Mouse (Mus musculus): ENCODE results near the gene Hlx. TPM values are rescaled to one million over a fixed set of nuclear protein-coding genes. Genes with fewer than 3 reads are reported as not detected.

Hlx gene
- polyA plus RNA-seq, 1 experiment from 2014 or later: 2.2 TPM

- Histone ChIP-seq H3K36me3 (ENCODE audit: control insufficient read depth, insufficient read depth, low read length) (no peaks in the 10 kb centered on the region), H3K4me2 (no peak overlapping the region), H3K4me3 (ENCODE audit: low read depth, low read length) (no peak overlapping the region), H3K9ac (ENCODE audit: low read length) (no peak overlapping the region), H3K9me3 (ENCODE audit: control insufficient read depth, low read length) (no peaks in the 10 kb centered on the region), H3K27ac (ENCODE audit: low read depth, low read length) (no peak overlapping the region), H3K4me1 (ENCODE audit: control insufficient read depth, insufficient read depth, low read length) (no peaks in the 10 kb centered on the region), H3K27me3 (ENCODE audit: control insufficient read depth, insufficient read depth, low read length) (no peaks in the 10 kb centered on the region)
- WGBS: 80% methylated on average over 5 of the region's 5 CpGs
- ATAC-seq (ENCODE audit: low FRiP score): no peak
- DNase-seq (ENCODE audit: low spot score, missing footprints): no peak
Measured at GRCm38 (mm10) chr1:184762941-184763340, 30.5 kb upstream of the Hlx start.

GRCm38 (mm10) chr1:184761988-184762387 is 29.6 kb upstream of the Hlx start:
- H3K36me3 ChIP-seq (ENCODE audit: control insufficient read depth, insufficient read depth, low read length): no peaks in the 10 kb centered on the region
- no peak for ATAC-seq (ENCODE audit: low FRiP score)

GRCm38 (mm10) chr1:184752671-184753070 is 20.3 kb upstream of the Hlx start:
- Histone ChIP-seq H3K9me3 (ENCODE audit: control insufficient read depth, low read length) (no peaks in the 10 kb centered on the region), H3K27me3 (ENCODE audit: control insufficient read depth, insufficient read depth, low read length) (no peaks in the 10 kb centered on the region), H3K27ac (ENCODE audit: low read depth, low read length) (no peak overlapping the region), H3K4me2 (no peak overlapping the region), H3K4me1 (ENCODE audit: control insufficient read depth, insufficient read depth, low read length) (0 out of 2 replicates have a peak, but pooled peaks cover 2% of the 10 kb centered on the region), H3K4me3 (ENCODE audit: low read depth, low read length) (no peak overlapping the region), H3K36me3 (ENCODE audit: control insufficient read depth, insufficient read depth, low read length) (no peaks in the 10 kb centered on the region), H3K9ac (ENCODE audit: low read length) (no peak overlapping the region)
- DNase-seq (ENCODE audit: low spot score, missing footprints) (no peak), ATAC-seq (ENCODE audit: low FRiP score) (no peak)
- 94% methylated on average over 5 of the region's 5 CpGs for WGBS

More at GRCm38 (mm10) chr1:184761988-184762387, 29.6 kb upstream of the Hlx start:
- no peaks in the 10 kb centered on the region for H3K27me3 ChIP-seq (ENCODE audit: control insufficient read depth, insufficient read depth, low read length)
- no peak overlapping the region for H3K4me3 ChIP-seq (ENCODE audit: low read depth, low read length)
- no peak overlapping the region for H3K9ac ChIP-seq (ENCODE audit: low read length)
- no peak overlapping the region for H3K4me2 ChIP-seq
- no peak for DNase-seq (ENCODE audit: low spot score, missing footprints)
- H3K27ac ChIP-seq (ENCODE audit: low read depth, low read length): no peak overlapping the region
- H3K9me3 ChIP-seq (ENCODE audit: control insufficient read depth, low read length): no peaks in the 10 kb centered on the region
- H3K4me1 ChIP-seq (ENCODE audit: control insufficient read depth, insufficient read depth, low read length): no peaks in the 10 kb centered on the region
- WGBS: 82% methylated on average over 4 of the region's 4 CpGs

- Histone ChIP-seq H3K4me2 (no peak overlapping the region), H3K27ac (ENCODE audit: low read depth, low read length) (no peak overlapping the region)
Measured at GRCm38 (mm10) chr1:184750114-184750664, 17.8 kb upstream of the Hlx start.

GRCm38 (mm10) chr1:184748692-184749152 is 16.3 kb upstream of the Hlx start:
- Histone ChIP-seq H3K36me3 (ENCODE audit: control insufficient read depth, insufficient read depth, low read length) (no peaks in the 10 kb centered on the region), H3K4me1 (ENCODE audit: control insufficient read depth, insufficient read depth, low read length) (no peaks in the 10 kb centered on the region; the same call in 1 of the 2 replicates), H3K4me2 (no peak overlapping the region), H3K27me3 (ENCODE audit: control insufficient read depth, insufficient read depth, low read length) (no peaks in the 10 kb centered on the region), H3K9me3 (ENCODE audit: control insufficient read depth, low read length) (no peaks in the 10 kb centered on the region), H3K4me3 (ENCODE audit: low read depth, low read length) (no peak overlapping the region), H3K9ac (ENCODE audit: low read length) (no peak overlapping the region), H3K27ac (ENCODE audit: low read depth, low read length) (no peak overlapping the region)
- WGBS: 74% methylated on average over 14 of the region's 14 CpGs
- ATAC-seq (ENCODE audit: low FRiP score) (no peak), DNase-seq (ENCODE audit: low spot score, missing footprints) (no peak)

More at GRCm38 (mm10) chr1:184750114-184750664, 17.8 kb upstream of the Hlx start:
- no peak for ATAC-seq (ENCODE audit: low FRiP score)
- no peak overlapping the region for H3K4me3 ChIP-seq (ENCODE audit: low read depth, low read length)
- DNase-seq (ENCODE audit: low spot score, missing footprints): no peak
- H3K9me3 ChIP-seq (ENCODE audit: control insufficient read depth, low read length): no peaks in the 10 kb centered on the region
- H3K27me3 ChIP-seq (ENCODE audit: control insufficient read depth, insufficient read depth, low read length): no peaks in the 10 kb centered on the region
- no peak overlapping the region for H3K9ac ChIP-seq (ENCODE audit: low read length)
- no peaks in the 10 kb centered on the region for H3K4me1 ChIP-seq (ENCODE audit: control insufficient read depth, insufficient read depth, low read length)
- WGBS: 90% methylated on average over 11 of the region's 11 CpGs
- no peaks in the 10 kb centered on the region for H3K36me3 ChIP-seq (ENCODE audit: control insufficient read depth, insufficient read depth, low read length)

- Histone ChIP-seq H3K27me3 (ENCODE audit: control insufficient read depth, insufficient read depth, low read length) (peaks cover 51% of the 10 kb centered on the region), H3K9me3 (ENCODE audit: control insufficient read depth, low read length) (no peaks in the 10 kb centered on the region), H3K4me3 (ENCODE audit: low read depth, low read length) (no peak overlapping the region), H3K9ac (ENCODE audit: low read length) (no peak overlapping the region), H3K4me2 (no peak overlapping the region), H3K36me3 (ENCODE audit: control insufficient read depth, insufficient read depth, low read length) (no peaks in the 10 kb centered on the region), H3K27ac (ENCODE audit: low read depth, low read length) (no peak overlapping the region), H3K4me1 (ENCODE audit: control insufficient read depth, insufficient read depth, low read length) (peaks cover under 1% of the 10 kb centered on the region; the same call in 1 of the 2 replicates)
- ATAC-seq (ENCODE audit: low FRiP score) (peak; percentile 49; the same call in 1 of the 2 replicates), DNase-seq (ENCODE audit: low spot score, missing footprints) (no peak)
- 8% methylated on average over 12 of the region's 14 CpGs for WGBS
Measured at GRCm38 (mm10) chr1:184737876-184738479, 5.6 kb upstream of the Hlx start.

GRCm38 (mm10) chr1:184737228-184737627 is 4.8 kb upstream of the Hlx start:
- no peak for ATAC-seq (ENCODE audit: low FRiP score)
- Histone ChIP-seq H3K9me3 (ENCODE audit: control insufficient read depth, low read length) (no peaks in the 10 kb centered on the region), H3K27me3 (ENCODE audit: control insufficient read depth, insufficient read depth, low read length) (peaks cover 56% of the 10 kb centered on the region), H3K4me3 (ENCODE audit: low read depth, low read length) (no peak overlapping the region), H3K9ac (ENCODE audit: low read length) (no peak overlapping the region), H3K36me3 (ENCODE audit: control insufficient read depth, insufficient read depth, low read length) (no peaks in the 10 kb centered on the region), H3K4me1 (ENCODE audit: control insufficient read depth, insufficient read depth, low read length) (peaks cover 4% of the 10 kb centered on the region; the same call in 1 of the 2 replicates), H3K4me2 (no peak overlapping the region), H3K27ac (ENCODE audit: low read depth, low read length) (no peak overlapping the region)
- WGBS: 31% methylated on average over 2 of the region's 2 CpGs
- peak; percentile 83 for DNase-seq (ENCODE audit: low spot score, missing footprints)

- ATAC-seq (ENCODE audit: low FRiP score): no peak
- 9% methylated on average over 5 of the region's 5 CpGs for WGBS
- DNase-seq (ENCODE audit: low spot score, missing footprints): peak; percentile 77
Measured at GRCm38 (mm10) chr1:184736260-184736659, 3.8 kb upstream of the Hlx start.

More at GRCm38 (mm10) chr1:184736260-184736659, 3.8 kb upstream of the Hlx start:
- Histone ChIP-seq H3K27me3 (ENCODE audit: control insufficient read depth, insufficient read depth, low read length) (peaks cover 60% of the 10 kb centered on the region), H3K4me2 (no peak overlapping the region), H3K9me3 (ENCODE audit: control insufficient read depth, low read length) (no peaks in the 10 kb centered on the region), H3K9ac (ENCODE audit: low read length) (no peak overlapping the region), H3K36me3 (ENCODE audit: control insufficient read depth, insufficient read depth, low read length) (no peaks in the 10 kb centered on the region), H3K4me3 (ENCODE audit: low read depth, low read length) (no peak overlapping the region), H3K4me1 (ENCODE audit: control insufficient read depth, insufficient read depth, low read length) (peaks cover 10% of the 10 kb centered on the region; the same call in 1 of the 2 replicates), H3K27ac (ENCODE audit: low read depth, low read length) (no peak overlapping the region)

All from midbrain, embryonic 11.5 days (tissue).